Mouse (Mus musculus): ENCODE data around the gene Xrcc1.

Gene Xrcc1

DNA sequence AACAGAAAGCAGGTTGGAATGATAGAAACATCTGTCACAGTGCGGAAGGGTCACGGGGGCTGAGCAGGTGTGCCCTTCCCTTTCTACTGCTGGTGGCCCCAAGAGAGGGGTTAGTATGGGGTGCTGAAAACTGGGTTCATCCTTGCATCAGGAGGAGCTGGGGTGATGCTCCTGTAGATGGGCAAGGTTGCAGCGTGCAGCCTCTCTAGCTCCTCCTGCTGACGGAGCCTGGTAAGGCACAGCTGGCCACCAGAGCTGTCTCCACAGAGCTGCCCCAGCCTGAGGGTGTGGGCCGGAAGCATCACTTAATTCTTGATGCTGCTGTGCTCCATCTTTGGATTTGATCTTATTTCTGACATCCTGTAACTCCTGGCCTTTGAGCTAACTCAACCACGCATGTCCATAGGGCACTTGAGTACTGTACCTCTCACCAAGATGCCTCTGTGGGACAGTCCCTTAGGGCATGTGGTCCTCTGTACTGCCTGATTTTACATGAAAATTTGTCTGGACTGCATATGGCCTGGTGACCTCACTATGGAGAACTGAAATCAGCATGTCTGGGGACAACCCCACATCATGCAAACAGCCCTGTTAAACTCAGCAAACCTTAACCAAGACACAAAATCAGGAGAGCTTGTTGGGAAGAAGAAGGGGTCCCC is 18.6 kb downstream of the Xrcc1 start:
- no peak for DNase-seq (ENCODE audit: low read depth, low spot score)

DNA sequence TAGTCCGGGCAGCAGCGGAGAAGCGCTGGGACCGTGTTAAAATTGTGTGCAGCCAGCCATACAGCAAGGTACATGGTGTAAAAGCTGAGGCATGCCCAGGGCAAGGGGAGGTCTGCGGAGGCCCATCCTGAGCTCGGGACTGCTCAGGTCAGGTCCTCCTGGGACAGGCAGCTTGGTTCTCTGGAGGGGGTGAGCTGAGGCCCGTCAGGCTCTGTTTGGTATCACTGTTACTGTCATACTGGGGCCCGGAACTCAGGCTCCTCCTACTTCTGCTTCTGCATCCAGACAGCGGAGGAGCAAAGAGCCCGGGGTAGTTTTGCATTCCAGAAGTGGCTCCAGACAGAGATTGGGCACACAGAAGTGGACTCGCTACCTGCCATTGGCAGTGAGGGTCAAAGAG is 19.5 kb downstream of the Xrcc1 start:
- DNase-seq (ENCODE audit: low read depth, low spot score), result no peak

DNA sequence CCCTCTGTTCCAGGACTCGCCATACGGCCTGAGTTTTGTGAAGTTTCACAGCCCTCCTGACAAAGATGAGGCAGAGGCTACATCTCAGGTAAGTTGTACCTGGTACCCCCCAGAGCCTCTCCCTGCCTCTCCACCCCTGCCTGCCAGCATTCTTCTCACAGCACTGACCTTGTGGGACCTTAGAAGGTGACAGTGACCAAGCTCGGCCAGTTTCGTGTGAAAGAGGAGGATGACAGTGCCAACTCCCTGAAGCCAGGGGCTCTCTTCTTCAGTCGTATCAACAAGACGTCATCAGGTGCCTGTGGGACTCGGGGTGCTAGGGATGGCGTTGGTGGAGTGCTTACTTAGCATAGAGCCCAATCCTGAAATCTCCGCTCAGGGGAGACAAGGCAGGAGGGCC is 20.1 kb downstream of the Xrcc1 start:
- DNase-seq (ENCODE audit: low read depth, low spot score), result no peak

DNA sequence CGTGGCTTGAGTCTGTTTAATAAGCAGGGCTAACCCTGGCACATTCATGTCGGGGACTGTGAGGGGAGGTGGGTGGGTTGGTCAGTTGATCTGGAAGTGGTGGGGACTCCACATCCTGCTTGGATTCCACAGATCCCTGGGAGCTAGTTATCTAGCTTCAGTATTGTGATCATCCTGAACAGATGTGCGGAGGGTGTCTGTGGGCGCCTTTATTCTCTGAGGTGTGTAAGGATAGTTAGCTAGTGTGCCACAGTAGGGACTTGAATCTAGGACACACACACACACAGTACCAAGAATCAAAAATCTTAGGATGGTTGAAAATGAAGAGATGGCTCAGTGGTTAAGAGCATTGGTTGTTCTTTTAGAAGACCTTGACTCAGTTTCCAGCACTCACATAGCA is 22.4 kb downstream of the Xrcc1 start:
- no peak for DNase-seq (ENCODE audit: low read depth, low spot score)

DNA sequence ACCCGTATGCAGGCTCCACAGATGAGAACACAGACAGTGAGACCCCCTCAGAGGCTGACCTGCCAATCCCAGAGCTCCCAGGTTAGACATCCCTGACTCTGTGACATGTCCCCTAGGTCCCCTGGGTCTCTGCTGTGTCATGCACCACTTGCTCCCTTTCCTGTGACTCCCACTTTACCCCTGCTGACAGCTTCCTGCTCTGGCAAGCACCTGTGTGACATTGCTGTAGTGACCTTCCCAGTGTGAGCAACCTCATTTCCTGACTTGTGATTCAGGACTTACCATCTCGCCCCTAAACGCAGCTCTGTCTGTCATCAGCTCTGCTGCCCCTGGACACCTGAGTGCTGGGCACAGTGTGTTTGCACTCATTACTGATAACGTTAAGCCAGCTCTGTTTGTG is 25.0 kb downstream of the Xrcc1 start:
- no peak for DNase-seq (ENCODE audit: low read depth, low spot score)

DNA sequence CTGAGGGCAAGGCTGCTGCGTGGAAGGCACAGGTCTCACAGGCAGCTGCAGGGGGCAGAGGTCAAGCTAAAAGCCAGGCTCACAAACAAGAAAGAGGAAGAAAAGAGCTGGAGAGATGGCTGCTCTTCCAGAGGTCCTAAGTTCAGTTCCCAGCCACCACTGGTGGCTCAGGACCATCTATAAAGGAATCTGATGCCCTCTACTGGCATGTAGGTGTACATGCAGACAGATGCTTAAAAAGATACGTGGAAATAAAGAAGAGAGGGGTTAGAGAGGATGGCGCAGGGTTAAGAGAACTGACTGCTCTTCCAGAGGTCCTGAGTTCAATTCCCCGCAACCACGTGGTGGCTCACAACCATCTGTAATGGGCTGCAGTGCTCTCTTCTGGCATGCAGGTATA is 26.4 kb downstream of the Xrcc1 start:
- DNase-seq (ENCODE audit: low read depth, low spot score), result no peak

DNA sequence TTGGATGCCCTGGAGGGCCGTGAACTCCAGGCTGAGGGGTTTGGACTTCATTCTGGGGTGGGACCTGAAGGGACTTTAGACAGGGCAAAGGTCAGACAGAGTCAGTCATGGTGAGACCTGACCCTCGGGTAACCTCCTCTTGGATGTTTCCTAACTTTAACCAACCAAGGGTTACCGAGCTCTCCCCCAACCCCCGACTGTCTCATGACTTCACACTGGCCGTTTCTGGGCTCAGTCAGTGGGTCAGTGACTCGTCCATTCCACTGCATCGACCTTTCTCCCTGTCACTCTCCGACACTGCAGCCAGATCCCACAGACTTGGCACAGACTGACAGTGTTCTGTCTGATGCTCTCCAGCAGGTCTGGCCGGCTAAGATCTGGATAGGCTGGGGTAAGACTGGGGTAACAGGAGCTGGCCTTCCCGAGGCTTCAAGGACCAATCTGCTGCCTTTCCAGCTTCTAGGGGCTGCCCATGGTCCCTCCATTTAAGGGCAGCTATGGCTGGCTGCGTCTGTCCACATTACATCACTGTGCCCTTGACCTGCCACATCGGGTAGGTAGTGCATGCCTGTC is 28.2 kb downstream of the Xrcc1 start:
- DNase-seq (ENCODE audit: low read depth, low spot score), result no peak

DNA sequence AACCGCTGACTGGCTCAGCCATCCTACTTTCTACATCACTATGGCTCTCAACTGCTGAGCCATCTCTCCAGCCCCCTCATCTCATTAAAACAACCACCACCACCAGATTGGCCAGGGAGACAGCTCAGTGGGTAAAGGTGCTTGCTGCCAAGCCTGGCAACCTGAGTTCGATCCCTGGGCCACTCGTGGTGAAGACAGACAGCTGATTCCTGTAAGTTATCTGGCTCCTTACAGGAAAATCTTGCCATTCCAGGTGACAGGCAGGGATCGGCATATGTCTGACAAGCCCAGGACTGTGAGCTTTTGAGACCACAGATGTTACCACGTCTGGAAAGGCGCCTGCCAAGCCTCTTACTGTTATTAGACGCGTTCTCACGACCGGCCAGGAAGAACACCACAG is 31.7 kb downstream of the Xrcc1 start:
- DNase-seq (ENCODE audit: low read depth, low spot score), result no peak

DNA sequence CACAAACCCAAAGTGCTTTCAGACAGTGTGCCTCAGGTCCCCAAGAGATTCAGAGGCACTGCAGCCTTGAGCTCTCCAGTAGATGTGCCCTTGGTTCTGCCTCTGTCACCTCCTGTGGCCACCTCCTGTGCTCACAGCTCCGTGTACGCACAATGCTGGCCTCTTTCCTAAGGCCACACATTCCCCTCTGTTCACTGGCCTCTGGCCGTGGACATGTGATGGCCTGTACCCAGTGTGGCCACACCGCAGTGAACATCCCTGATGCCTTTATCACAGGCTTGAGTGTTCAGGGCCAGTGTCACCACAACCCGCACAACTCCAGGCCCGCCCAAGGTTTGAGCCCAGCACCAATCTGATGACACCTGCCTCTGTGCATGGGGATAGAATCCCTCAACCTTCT is 38.8 kb downstream of the Xrcc1 start:
- no peak for DNase-seq (ENCODE audit: low read depth, low spot score)

DNA sequence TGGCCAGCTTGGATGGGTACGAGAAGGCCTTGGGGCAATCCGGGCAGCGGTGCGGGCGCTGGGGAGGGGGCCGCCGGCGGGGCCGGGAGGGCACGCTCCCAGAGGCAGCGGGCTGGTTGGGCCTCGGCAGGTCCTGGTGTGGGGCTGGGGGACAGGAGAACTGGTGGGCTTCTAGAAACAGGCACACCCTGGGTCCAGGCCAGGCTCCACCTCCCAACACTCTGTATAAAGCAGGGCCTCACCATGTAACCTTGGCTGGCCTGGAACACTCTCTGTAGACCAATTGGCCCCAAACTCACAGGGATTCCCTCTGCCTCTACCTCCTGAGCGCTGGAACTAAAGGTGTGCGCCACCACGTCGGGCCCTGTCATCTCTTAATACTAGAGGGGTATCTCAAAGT is 39.9 kb downstream of the Xrcc1 start:
- no peak for DNase-seq (ENCODE audit: low read depth, low spot score)

DNA sequence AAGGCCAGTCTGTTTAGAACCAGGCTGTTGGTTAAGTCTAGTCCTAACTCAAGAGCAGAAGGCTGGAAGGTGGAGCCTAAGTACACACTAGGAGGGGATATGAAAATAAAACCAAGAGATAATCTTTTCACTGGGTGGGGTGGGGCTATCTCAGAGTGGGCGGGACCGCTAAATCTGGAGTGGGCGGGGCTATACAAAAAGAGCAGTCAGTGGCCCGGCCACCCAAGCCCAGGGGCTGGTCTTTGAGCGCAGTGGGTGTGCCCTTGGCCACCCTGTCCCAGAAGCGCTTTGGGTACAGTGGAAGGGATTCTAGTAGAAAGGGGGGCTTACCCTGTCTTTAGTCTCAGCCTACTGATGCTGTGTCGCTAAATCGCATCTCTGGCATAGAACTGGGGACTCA is 40.7 kb downstream of the Xrcc1 start:
- no peak for DNase-seq (ENCODE audit: low read depth, low spot score)

DNA sequence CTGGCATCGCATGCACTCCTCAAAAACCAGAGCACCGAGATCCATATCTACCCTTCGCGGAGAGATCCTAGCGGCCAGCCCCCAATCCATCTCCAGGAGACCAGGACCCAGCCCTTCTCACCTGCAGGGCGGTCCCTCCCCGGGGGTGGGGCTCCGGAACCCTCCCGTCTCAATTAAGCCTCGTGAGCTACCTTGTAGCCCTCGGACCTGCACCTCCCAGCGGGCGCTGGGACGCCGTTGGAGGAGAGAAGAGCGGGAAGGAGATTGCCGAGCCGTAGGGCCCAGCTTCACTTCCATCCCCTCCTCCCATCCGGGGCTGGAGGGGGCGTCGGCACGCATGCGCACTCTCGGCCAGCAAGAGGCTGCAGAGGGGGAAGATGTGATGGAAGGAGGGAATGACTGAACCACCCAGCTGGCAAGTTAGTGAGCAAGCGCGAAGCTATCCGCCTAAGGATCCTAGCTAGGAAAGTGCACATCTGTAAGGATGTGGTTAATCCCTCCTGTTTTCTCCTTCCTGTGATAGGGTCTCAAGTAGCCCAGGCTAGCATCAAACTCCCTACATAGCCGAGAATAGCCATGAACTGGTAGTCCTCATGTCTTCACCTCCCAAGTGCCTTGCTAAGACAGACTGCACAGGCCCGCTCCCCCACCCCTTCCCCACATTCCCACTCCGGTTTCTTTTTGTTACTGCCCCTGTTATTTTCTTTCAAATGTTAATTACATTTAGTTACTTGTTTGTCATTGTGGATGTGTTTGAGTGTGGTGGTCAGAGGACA is 41.4 kb downstream of the Xrcc1 start, which contains the start of the genes Ethe1 and Zfp575:
TSS of gene Ethe1 (plus strand) at position 214 of the 776 bp plus-strand sequence.
TSS of gene Zfp575 (minus strand) at position 312 of the 776 bp plus-strand sequence.
- no peak for DNase-seq (ENCODE audit: low read depth, low spot score)

DNA sequence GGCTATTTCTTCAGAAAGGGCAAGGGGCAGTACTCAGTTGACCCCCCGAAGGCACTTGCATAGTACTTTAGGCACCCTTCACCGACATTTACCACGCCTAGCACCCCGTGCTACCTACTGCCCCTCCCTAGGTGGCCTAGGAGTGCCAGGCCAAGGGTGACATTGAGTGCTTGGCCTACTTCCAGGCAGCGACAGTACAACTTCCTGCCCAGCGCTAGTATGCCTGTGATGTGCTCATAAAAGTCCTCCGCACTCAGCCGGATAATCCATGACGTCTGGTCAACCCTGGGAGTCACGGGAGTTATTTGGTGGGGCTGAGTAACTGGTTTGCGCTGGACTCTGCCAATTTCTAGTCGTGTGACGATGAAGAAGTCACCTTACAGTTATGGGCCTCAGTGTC is 42.2 kb downstream of the Xrcc1 start:
- DNase-seq (ENCODE audit: low read depth, low spot score), result no peak

DNA sequence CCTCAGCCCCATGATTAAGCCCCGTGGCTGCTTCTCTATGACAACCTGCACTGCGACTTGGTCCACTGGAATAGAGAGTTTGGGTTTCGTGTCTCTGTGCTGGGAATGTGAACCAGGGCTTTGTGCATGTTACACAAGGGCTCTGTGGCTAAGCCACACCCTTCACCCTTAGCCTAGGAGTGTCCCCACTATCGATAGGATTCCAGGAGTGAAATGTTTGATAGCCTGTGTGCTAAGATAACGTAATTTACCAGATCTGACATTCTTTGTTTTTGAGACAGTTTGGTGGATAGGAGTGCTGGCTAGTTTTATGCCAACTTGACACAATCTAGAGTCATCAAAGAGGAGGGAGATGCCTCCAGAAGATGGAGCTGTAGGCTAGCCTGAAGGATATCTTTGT is 45.6 kb downstream of the Xrcc1 start:
- no peak for DNase-seq (ENCODE audit: low read depth, low spot score)

DNA sequence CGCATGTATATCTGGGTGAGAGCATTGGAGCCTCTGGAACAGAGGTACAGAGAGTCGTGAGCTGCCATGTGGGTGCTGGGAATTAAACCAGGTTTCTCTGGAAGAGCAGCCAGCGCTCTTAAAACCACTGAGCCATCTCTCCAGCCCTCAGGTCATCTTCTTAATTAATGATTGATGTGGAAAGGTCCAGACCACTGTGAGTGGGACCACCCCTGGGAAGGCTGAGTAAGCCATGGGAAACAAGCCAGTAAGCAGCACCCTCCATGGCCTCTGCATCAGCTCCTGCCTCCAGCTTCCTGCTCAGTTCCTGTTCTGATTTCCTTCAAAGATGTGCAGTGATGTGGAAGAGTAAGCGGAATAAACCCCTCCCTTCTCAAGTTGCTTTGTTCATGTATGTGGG is 46.1 kb downstream of the Xrcc1 start:
- DNase-seq (ENCODE audit: low read depth, low spot score), result no peak

DNA sequence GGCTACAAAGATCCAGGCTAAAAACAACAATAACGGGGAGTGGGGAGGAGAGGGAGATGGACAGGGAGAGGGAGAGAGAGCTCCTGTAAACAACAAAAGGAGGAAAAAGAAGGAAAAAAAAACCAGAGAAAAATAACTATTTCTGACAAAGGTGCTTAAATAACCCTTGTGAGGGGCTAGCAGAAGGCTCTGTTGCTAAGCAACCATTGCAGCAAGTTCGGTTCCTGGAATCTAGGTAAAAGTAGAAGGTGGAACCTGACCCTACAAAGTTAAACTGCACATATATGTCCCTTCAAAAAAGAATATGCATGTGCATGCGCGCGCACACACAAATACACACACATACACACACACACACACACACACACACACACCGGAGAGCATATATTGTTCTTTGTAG is 46.7 kb downstream of the Xrcc1 start:
- DNase-seq (ENCODE audit: low read depth, low spot score), result no peak

DNA sequence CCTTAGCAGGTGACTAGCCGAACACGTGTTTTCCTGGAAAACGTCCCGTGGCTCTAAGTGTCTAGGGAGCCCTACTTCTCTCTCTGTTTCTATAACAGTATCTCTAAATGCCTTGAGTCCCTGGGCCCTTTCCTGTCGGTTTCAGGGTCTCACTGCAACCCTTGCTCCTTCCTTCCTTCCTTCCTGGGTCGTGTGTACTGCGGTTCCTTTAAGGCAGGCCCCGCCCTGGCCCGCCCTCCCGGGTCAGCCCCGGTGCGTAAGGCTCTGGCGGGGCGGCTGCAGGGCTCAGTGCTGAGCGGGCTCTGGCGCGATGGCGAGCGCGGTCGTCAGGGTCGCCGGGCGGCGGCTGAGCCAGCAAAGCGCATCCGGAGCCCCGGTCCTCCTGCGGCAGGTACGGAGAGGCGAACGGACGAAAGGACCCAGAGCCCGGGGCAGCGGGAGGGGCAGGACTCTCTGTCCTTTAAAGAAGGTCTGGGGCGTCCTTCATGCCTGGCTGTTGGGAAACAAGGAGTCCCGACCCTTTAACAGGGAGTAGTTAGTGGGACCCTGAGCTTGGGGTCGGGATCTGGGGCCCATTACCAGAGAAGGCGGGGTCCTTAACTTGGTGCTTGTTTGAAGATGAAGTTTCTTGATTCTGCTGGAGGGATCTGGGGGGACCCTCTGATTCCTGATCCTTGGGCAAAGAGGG is 47.7 kb downstream of the Xrcc1 start:
- DNase-seq (ENCODE audit: low read depth, low spot score), result peak; percentile 36

DNA sequence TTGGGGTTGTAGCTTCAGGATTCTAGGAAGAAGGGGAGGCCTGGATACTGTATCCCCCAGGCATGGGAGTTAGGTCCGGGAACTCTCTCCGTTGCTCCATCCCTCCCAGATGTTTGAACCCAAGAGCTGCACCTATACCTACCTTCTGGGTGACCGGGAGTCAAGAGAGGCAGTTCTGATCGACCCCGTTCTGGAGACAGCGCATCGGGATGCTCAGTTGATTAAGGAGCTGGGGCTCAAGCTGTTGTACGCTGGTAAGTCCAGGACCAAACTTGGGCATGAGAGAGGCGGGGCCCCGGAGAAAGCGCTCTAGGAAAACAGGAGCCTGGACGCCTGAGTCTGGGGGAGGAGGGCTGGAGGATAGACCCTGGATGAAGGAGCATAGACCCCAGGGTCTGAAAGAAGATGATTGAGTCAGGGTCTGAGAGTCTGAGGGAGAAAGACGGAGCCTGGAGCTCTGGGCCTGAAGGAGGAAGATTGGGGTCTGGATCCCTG is 48.3 kb downstream of the Xrcc1 start:
- no peak for DNase-seq (ENCODE audit: low read depth, low spot score)

DNA sequence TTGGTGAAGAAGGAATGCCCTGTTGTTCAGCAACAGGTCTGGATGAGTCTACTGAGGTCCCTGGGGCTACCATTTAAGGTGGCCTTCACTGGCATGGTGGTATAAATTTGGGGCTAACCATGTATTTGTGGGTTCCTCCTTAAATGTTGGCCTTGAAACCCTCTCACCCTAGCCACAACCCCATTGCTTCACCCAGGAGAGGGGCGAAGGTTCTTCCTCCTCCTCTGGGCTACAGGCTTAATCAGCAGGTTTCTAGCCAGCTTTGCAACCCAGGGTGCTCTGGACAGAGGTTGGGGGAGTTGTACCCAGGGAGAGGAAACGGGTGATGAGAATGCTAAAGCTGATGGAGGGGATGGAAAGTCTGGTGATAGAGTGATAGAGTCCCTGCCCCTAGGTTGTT is 49.4 kb downstream of the Xrcc1 start:
- DNase-seq (ENCODE audit: low read depth, low spot score), result no peak

DNA sequence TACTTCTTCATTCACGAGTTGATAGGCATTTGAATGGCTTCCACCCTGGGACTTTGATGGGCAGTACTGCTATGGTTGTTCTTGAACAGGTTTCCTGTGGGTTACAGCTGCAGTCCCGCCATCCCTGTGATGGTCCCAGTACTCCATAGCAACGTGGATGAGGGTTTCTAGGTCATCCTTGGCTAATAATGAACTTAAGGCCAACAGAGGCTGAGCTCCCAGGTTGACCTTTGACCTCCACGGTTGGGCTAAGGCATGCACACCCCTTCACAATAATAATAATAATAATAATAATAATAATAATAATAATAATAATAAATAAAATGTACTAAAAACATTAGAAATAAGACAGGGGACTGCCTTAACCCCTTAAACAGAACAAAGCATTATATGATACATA is 52.0 kb downstream of the Xrcc1 start:
- no peak for DNase-seq (ENCODE audit: low read depth, low spot score)

DNA sequence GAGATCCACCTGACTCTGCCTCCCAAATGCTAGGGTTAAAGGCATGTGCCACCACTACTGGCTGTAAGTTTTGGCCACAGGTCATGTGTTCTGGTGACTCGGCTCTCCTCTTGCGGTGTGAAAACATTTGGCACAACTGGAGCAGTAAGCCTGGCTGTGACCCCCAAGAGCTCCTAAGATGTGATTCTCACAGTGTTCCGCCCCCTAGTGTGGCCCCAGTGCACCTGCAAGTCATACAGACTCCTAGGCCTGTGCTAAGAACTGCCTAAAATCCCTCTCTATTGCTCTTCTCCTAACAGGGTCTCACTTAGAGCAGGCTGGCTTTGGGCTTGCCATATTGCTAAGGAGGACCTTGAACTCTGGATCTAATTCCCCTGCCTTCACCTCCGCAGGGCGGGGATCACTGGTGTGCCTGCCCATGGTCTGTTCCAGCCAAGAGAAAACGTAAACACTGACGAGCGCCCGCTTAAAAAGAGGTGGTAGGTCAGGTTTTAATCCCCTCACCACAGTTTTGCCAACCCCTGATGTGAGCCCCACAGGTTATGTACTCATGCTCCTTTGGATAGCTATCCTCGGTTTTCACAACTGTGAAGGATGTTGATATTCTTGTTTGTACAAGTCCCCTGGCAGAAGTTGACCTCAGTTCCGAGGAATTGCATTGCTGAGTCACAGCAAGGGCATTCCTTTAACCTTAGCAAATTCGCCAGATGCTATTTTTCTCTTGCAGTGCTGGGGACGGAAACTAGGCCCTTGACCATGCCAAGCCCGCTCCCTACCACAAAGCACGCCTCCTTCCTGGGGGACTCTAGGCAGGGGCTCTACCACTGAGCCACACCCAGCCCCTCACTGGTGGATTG is 53.4 kb downstream of the Xrcc1 start:
- no peak for DNase-seq (ENCODE audit: low read depth, low spot score)
